Mouse (Mus musculus) MEL (cell line): Measurements from ENCODE around the gene 1700092M07Rik.

Source experiments
- CHD1 ChIP-seq: IDR thresholded peaks from 2 replicates; pipeline ENCODE4 v1.6.1; 2012; ENCODE audit warnings: low read depth, mild to moderate bottlenecking, inconsistent platforms, low read length, improper control_type of control experiment
- CHD2 ChIP-seq: IDR thresholded peaks from 2 replicates; pipeline ENCODE4 v1.6.1; 2011; ENCODE audit warnings: low read length, improper control_type of control experiment
- CTCF ChIP-seq, 3 experiments: IDR thresholded peaks in 2 of 3; conservative IDR thresholded peaks in 1 of 3; 2 replicates each; pipeline ENCODE4 v1.5.1; 2011 to 2012; ENCODE audit warnings: low read length in 3 of 3, low read depth in 2 of 3, mild to moderate bottlenecking in 2 of 3, improper control_type of control experiment in 1 of 3, inconsistent platforms in 1 of 3, mixed read lengths in 1 of 3, moderate library complexity in 1 of 3; ENCODE audit not compliant: control insufficient read depth in 1 of 3, insufficient read depth in 1 of 3, poor library complexity in 1 of 3, severe bottlenecking in 1 of 3
- GABPA ChIP-seq: IDR thresholded peaks from 2 replicates; pipeline ENCODE4 v1.6.1; 2012; ENCODE audit warnings: low read depth, mild to moderate bottlenecking, inconsistent platforms, low read length, improper control_type of control experiment, moderate library complexity
- POLR2AphosphoS2 ChIP-seq: IDR thresholded peaks from 2 replicates; pipeline ENCODE4 v1.6.1; 2011; ENCODE audit warnings: low read length, improper control_type of control experiment

GRCm38 (mm10) chr19:8726609-8727390 is 13.7 kb upstream of the 1700092M07Rik start:
- no peak for TF ChIP-seq GABPA
- no peak; the same call in 1 of the 2 replicates for TF ChIP-seq CHD1
- no peak for TF ChIP-seq CTCF (IDR thresholded peaks at IDR 0.05 in 2 of 3, conservative IDR thresholded peaks at IDR 0.05 in 1 of 3; ENCODE audit: control insufficient read depth in 1 of 3, insufficient read depth in 1 of 3, low read depth in 2 of 3, low read length in 3 of 3, poor library complexity in 1 of 3, severe bottlenecking in 1 of 3)
- TF ChIP-seq POLR2AphosphoS2 = peak; percentile 42
- TF ChIP-seq CHD2 = no peak
